Mouse (Mus musculus): ENCODE measurements around the gene Obscn.

GRCm38 (mm10) chr11:59087581-59087980, 48.6 kb downstream of the Obscn start:
- TF ChIP-seq CTCF (IDR thresholded peaks at IDR 0.05) (no peak), POLR2A (IDR thresholded peaks at IDR 0.05; ENCODE audit: insufficient read depth, low read depth, low read length) (no peak)

Data from heart, adult 2 months (tissue).